Mouse (Mus musculus): ENCODE measurements around the gene H2al2a. TPM values are rescaled to one million over a fixed set of nuclear protein-coding genes. Genes with fewer than 3 reads are reported as not detected.

The H2al2a gene
- 553 and 559 TPM in 2 replicates for polyA plus RNA-seq (2012; rRNA removed)

DNA sequence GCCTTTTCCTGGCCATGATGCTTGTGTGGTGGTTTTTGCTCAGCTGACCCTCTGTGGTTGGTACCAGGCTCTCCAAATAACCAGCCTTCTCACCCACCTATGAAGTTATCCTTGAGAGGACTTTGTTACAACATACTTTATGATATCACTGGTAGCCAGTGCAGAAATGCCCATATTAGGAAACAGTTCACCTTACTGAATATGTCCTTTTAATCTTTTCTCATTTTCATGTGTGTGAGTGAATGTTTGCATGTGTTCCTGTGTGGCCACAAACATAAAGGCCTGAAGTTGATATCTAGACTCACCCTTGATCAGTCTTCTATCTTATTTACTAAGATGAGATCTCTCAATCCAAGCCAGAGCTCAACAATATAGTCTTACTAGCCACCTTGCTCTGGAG, at the start of gene H2al2a:
Gene H2al2a (minus strand): TSS at position 101 of the 400 bp plus-strand sequence.
- H3K4me1 ChIP-seq (ENCODE audit: control insufficient read depth, insufficient read depth, low read length), result no peaks in the 10 kb centered on the region
- H3K36me3 ChIP-seq (ENCODE audit: control insufficient read depth, insufficient read depth, low read length), result no peaks in the 10 kb centered on the region
- no peaks in the 10 kb centered on the region for H3K27me3 ChIP-seq (ENCODE audit: control insufficient read depth, insufficient read depth, low read length)
- no peak for TF ChIP-seq CTCF (IDR thresholded peaks at IDR 0.05; ENCODE audit: control insufficient read depth, insufficient read depth, insufficient replicate concordance, low read depth, low read length)
- TF ChIP-seq POLR2A (IDR thresholded peaks at IDR 0.05; ENCODE audit: control insufficient read depth, low read depth, low read length), result no peak; the same call in 1 of the 2 replicates
- H3K27ac ChIP-seq (ENCODE audit: control insufficient read depth, insufficient read depth, low read depth, low read length), result no peak within 1 kb of the TSS
- peak within 1 kb of the TSS; percentile 36 for H3K4me3 ChIP-seq (ENCODE audit: control insufficient read depth, low read depth, low read length)

DNA sequence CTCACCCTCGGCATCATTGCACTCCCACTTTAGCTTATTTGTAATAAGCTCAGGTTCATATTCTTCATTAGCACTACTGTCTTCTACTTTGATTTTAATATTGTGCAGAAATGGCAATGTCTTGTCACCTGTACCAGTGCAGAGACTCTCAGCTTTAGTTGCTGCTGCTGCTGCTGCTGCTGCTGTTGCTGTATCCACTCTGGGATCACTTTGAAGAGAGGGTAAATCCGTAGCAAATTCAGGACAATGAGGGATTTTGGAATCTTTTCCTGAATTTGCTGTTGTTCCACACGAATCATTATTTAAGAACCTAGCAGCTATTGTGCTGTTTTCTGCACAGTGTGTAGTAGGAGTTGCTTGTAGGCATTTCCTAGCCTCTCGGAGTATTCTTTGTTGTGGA, 49.4 kb upstream of the H2al2a start:
- no peaks in the 10 kb centered on the region; the same call in 1 of the 2 replicates for H3K27me3 ChIP-seq (ENCODE audit: control insufficient read depth, insufficient read depth, low read length)
- peaks cover 6% of the 10 kb centered on the region for H3K4me1 ChIP-seq (ENCODE audit: control insufficient read depth, insufficient read depth, low read length)
- no peaks in the 10 kb centered on the region for H3K36me3 ChIP-seq (ENCODE audit: control insufficient read depth, insufficient read depth, low read length)
- TF ChIP-seq CTCF (IDR thresholded peaks at IDR 0.05; ENCODE audit: control insufficient read depth, insufficient read depth, insufficient replicate concordance, low read depth, low read length) (no peak), POLR2A (IDR thresholded peaks at IDR 0.05; ENCODE audit: control insufficient read depth, low read depth, low read length) (no peak)
- H3K4me3 ChIP-seq (ENCODE audit: control insufficient read depth, low read depth, low read length), result no peak overlapping the region
- no peak overlapping the region for H3K27ac ChIP-seq (ENCODE audit: control insufficient read depth, insufficient read depth, low read depth, low read length)

DNA sequence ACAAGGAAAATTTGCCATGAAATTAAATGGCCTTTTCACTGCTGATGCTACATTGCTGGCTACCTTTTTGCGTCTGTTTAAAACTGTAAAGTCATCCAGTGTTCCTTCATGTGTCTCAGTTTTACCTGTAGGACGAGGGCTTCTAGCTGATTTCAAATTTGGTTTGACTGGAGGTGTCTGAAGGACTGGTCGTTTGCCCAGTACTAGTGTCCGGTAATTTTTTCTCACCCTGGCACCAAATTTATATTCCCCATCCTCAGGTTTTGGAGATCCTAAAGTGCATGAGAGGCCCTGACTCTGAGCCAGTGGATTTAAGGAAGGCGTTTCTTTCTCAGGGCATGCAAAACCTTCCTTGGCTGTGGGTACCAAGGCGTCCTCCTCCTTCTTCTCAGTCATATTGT, 49.0 kb upstream of the H2al2a start:
- no peaks in the 10 kb centered on the region for H3K36me3 ChIP-seq (ENCODE audit: control insufficient read depth, insufficient read depth, low read length)
- peaks cover under 1% of the 10 kb centered on the region; the same call in 1 of the 2 replicates for H3K27me3 ChIP-seq (ENCODE audit: control insufficient read depth, insufficient read depth, low read length)
- H3K27ac ChIP-seq (ENCODE audit: control insufficient read depth, insufficient read depth, low read depth, low read length), result no peak overlapping the region
- no peak for TF ChIP-seq CTCF (IDR thresholded peaks at IDR 0.05; ENCODE audit: control insufficient read depth, insufficient read depth, insufficient replicate concordance, low read depth, low read length)
- no peak for TF ChIP-seq POLR2A (IDR thresholded peaks at IDR 0.05; ENCODE audit: control insufficient read depth, low read depth, low read length)
- peaks cover 10% of the 10 kb centered on the region for H3K4me1 ChIP-seq (ENCODE audit: control insufficient read depth, insufficient read depth, low read length)
- no peak overlapping the region for H3K4me3 ChIP-seq (ENCODE audit: control insufficient read depth, low read depth, low read length)

DNA sequence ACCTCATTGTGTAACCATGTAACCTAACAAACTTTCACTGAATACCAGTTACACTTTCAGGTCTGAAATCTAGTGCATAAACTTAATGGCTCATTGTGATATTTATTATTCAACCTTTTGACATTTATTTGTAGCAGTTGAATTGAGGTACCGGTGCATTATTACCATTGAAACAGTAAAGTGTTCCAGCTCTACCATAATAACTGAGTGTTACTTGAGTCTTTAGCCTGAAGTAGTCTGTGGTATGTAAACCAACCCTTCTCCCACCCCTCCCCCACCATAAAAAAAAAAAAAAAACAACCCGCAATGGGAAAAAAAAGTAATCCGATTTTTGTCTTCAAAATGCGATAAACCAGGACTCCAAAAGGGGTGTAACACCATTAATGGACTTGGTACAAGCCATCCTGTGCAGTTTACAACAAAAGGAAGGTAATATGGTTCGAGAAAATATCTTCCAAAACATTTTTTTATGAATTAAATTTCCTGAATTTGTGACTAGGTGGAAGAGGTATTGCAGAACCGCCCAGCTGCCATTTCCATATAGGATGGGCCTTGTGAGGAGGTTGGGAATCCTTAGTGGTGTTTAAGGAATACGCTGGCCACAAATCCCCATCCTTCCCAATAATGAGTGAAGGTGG, 48.5 kb upstream of the H2al2a start:
- TF ChIP-seq CTCF (IDR thresholded peaks at IDR 0.05; ENCODE audit: control insufficient read depth, insufficient read depth, insufficient replicate concordance, low read depth, low read length) (no peak), POLR2A (IDR thresholded peaks at IDR 0.05; ENCODE audit: control insufficient read depth, low read depth, low read length) (no peak)
- H3K36me3 ChIP-seq (ENCODE audit: control insufficient read depth, insufficient read depth, low read length), result no peaks in the 10 kb centered on the region
- H3K27me3 ChIP-seq (ENCODE audit: control insufficient read depth, insufficient read depth, low read length), result peaks cover 2% of the 10 kb centered on the region; the same call in 1 of the 2 replicates
- H3K27ac ChIP-seq (ENCODE audit: control insufficient read depth, insufficient read depth, low read depth, low read length), result no peak overlapping the region
- peaks cover 15% of the 10 kb centered on the region for H3K4me1 ChIP-seq (ENCODE audit: control insufficient read depth, insufficient read depth, low read length)
- H3K4me3 ChIP-seq (ENCODE audit: control insufficient read depth, low read depth, low read length), result no peak overlapping the region

DNA sequence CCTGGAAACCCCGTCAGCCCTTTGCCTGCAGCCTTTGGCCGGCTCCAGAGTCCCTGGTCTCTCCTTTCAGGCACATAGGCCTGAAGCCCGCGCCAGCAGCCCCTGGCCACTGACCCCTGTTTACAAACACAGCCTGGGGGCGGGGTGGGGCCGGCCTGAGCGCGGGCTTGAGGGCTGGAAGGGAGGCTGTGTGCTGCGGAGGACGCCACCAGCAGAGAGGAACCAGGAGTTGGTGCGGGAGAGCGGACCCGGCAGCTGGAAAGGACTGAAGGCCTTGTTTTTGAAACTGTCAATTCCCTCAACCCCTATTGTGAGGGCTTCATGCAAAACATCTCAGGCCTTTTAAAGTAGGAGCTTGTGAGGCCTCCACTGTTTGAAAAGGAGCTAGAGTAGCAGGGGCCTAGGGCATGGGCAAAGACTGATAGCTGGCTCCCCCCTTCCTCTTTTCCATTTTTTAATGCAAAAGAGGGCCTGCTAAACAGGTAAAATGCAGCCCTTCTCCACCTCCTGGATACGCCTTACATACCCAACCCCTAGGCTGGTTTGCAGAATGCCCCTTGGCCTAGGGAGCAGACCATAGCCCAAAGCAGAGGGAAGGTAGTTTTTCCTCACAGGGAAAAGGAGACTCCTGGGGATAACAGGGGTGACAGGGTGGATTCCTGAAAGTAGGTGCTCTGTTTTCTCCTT, 44.6 kb upstream of the H2al2a start:
- Histone ChIP-seq H3K4me1 (ENCODE audit: control insufficient read depth, insufficient read depth, low read length) (peaks cover 22% of the 10 kb centered on the region), H3K27ac (ENCODE audit: control insufficient read depth, insufficient read depth, low read depth, low read length) (no peak overlapping the region), H3K36me3 (ENCODE audit: control insufficient read depth, insufficient read depth, low read length) (no peaks in the 10 kb centered on the region)

DNA sequence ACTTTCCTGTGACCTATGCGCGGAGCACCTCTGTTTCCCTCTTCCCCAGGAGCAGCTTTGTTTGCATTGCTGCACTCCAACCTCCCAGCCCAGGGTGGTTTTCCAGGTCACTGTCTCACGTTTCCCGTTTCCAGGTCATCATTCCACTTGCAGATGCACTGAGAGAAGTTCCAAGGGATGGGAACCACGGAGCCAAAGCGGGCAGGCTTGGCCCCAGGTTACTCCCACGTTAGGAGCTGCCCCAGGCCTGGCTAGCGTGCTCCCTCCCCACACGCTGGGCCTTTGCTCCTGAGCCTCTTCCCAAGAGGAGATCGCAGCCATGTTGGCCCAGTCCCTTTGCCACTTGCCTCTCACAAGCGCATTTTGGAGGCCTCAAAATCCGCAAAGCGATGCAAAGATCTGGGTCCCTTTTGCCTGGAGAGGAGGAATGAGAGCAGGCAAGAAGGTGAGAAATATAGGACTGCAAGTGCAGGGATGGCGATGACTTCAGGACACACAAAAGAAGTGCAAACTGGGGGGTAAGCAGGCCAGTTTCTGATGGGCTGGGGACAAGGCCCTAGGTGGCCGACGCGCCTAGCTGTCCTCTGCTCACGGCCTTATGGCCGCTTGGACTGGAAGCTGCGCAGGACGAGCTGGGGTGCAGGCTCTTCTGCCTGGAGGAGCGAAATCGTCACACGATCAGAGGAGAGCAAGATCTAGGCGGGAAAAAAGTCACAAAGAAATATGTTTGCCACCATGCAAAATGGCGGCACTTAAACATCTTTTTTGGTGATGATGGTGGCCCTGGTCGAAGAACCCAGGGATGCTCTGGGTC, 43.8 kb upstream of the H2al2a start:
- Histone ChIP-seq H3K36me3 (ENCODE audit: control insufficient read depth, insufficient read depth, low read length) (no peaks in the 10 kb centered on the region), H3K27me3 (ENCODE audit: control insufficient read depth, insufficient read depth, low read length) (peaks cover 5% of the 10 kb centered on the region), H3K27ac (ENCODE audit: control insufficient read depth, insufficient read depth, low read depth, low read length) (no peak overlapping the region), H3K4me1 (ENCODE audit: control insufficient read depth, insufficient read depth, low read length) (peaks cover 22% of the 10 kb centered on the region), H3K4me3 (ENCODE audit: control insufficient read depth, low read depth, low read length) (peak overlapping the region; percentile 69)
- TF ChIP-seq CTCF (IDR thresholded peaks at IDR 0.05; ENCODE audit: control insufficient read depth, insufficient read depth, insufficient replicate concordance, low read depth, low read length), result no peak
- no peak; the same call in 1 of the 2 replicates for TF ChIP-seq POLR2A (IDR thresholded peaks at IDR 0.05; ENCODE audit: control insufficient read depth, low read depth, low read length)

More for the DNA sequence above, 44.6 kb upstream of the H2al2a start:
- H3K4me3 ChIP-seq (ENCODE audit: control insufficient read depth, low read depth, low read length), result peak overlapping the region; percentile 69
- H3K27me3 ChIP-seq (ENCODE audit: control insufficient read depth, insufficient read depth, low read length), result peaks cover 5% of the 10 kb centered on the region
- no peak for TF ChIP-seq CTCF (IDR thresholded peaks at IDR 0.05; ENCODE audit: control insufficient read depth, insufficient read depth, insufficient replicate concordance, low read depth, low read length)
- no peak for TF ChIP-seq POLR2A (IDR thresholded peaks at IDR 0.05; ENCODE audit: control insufficient read depth, low read depth, low read length)

Data from testis, adult 2 months (tissue).